8 mouse cellular contexts compared by ENCODE assay signal in the genomic region with DNA sequence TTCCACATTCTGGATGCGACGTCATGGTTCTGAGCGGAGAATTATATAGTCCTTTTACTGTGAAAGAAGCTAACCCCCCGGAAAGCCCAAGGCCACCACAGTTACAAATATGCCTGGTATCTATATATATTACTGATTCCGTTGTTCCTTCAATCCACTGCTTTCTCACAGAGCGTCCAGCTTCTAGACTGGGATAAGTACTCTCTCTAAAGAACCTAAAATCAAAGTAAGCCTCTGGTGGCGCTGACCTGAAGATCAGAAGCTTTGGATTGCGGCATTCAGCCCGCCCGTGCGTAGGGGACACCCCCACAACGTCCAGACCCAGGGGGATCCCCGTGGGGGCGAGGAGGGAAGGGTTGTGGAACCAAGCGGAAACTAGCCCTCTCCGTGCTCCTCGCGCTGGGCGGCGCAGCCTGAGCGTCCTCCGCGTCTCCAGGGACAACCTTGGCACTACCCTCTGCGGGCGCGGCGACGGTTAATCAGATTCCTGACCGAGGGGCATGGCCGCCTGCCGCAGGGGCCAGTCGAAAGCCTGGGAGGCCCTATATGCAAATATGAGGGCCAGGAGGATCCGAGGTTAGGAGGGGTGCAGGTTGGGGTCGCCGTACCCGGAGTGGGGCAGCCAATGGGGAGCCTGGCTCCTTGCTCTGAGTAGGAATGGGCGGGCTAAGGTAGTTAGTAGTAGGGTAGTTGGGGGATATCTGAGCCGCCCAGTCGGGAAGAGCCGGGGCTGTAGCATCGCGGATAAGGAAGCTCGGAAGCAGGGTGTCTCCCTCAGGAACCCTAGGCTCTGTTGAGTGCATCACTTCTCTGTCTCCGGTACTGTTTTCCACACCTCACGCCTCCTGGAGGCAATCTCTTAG. TPM values are rescaled to one million over a fixed set of nuclear protein-coding genes. Genes with fewer than 3 reads are reported as not detected.
DNase-seq lines count a peak whose midpoint lies in the region; ATAC-seq lines count a peak whose summit lies in the region.

No protein-coding gene starts in this region.

- 0 out of 2 replicates have a peak, but pooled peaks have one; percentile 31 for ATAC-seq in heart, embryonic 11.5 days (replicated peaks; ENCODE audit: insufficient number of reproducible peaks, low FRiP score, low TSS enrichment)
- peak; percentile 63; the same call in 1 of the 2 replicates for ATAC-seq in kidney, embryonic 16.5 days (ENCODE audit: low FRiP score, low TSS enrichment)
- ATAC-seq in stomach, embryonic 15.5 days (ENCODE audit: insufficient read depth, low FRiP score, low read depth), result peak; percentile 54; the same call in 1 of the 2 replicates

- no peaks in the 10 kb centered on the region for H3K4me1 ChIP-seq in heart, embryonic 11.5 days (ENCODE audit: control insufficient read depth, insufficient read depth, low read length)
- H3K4me1 ChIP-seq in kidney, embryonic 16.5 days (ENCODE audit: insufficient read depth, low read length), result peaks cover 6% of the 10 kb centered on the region
- peaks cover 9% of the 10 kb centered on the region; the same call in 1 of the 2 replicates for H3K4me1 ChIP-seq in stomach, embryonic 15.5 days

- H3K27me3 ChIP-seq in heart, embryonic 11.5 days (ENCODE audit: control insufficient read depth, insufficient read depth, low read length), result peaks cover 50% of the 10 kb centered on the region
- H3K27me3 ChIP-seq in kidney, embryonic 16.5 days (ENCODE audit: insufficient read depth, low read length), result peaks cover 48% of the 10 kb centered on the region
- peaks cover 13% of the 10 kb centered on the region for H3K27me3 ChIP-seq in stomach, embryonic 15.5 days (replicated peaks)

- H3K9ac ChIP-seq in heart, embryonic 11.5 days (ENCODE audit: low read depth, low read length), result 0 out of 2 replicates have a peak overlapping the region, but pooled peaks have one; percentile 22
- peak overlapping the region; percentile 44 for H3K9ac ChIP-seq in kidney, embryonic 16.5 days (replicated peaks; ENCODE audit: low read length)
- 0 out of 2 replicates have a peak overlapping the region, but pooled peaks have one; percentile 0 for H3K9ac ChIP-seq in stomach, embryonic 15.5 days

- no peaks in the 10 kb centered on the region for H3K9me3 ChIP-seq in heart, embryonic 11.5 days (replicated peaks; ENCODE audit: control insufficient read depth, low read length)
- H3K9me3 ChIP-seq in kidney, embryonic 16.5 days (ENCODE audit: low read length), result no peaks in the 10 kb centered on the region
- H3K9me3 ChIP-seq in stomach, embryonic 15.5 days, result no peaks in the 10 kb centered on the region

- 3% methylated on average over 45 of the region's 45 CpGs for WGBS in heart, embryonic 11.5 days (ENCODE audit: insufficient replicate concordance)
- 2% methylated on average over 45 of the region's 45 CpGs for WGBS in kidney, embryonic 16.5 days
- WGBS in stomach, embryonic 15.5 days, result 2% methylated on average over 45 of the region's 45 CpGs

- DNase-seq in heart, adult 11 months, result peak; percentile 85
- DNase-seq in heart, postnatal 25 days (ENCODE audit: low spot score), result no peak
- peak; percentile 64 for DNase-seq in adrenal gland, postnatal 10 days
- DNase-seq in lung, postnatal 4 days, result peak; percentile 19 to 42
- no peak for DNase-seq in cerebellum, adult 18-20 months

- no peak overlapping the region for H3K27ac ChIP-seq in heart, embryonic 11.5 days (ENCODE audit: low read depth, low read length)
- no peak overlapping the region for H3K27ac ChIP-seq in kidney, embryonic 16.5 days (ENCODE audit: low read length)
- H3K27ac ChIP-seq in stomach, embryonic 15.5 days, result no peak overlapping the region

- H3K36me3 ChIP-seq in heart, embryonic 11.5 days (ENCODE audit: control insufficient read depth, insufficient read depth, low read length), result no peaks in the 10 kb centered on the region
- H3K36me3 ChIP-seq in kidney, embryonic 16.5 days (ENCODE audit: insufficient read depth, low read length), result no peaks in the 10 kb centered on the region
- H3K36me3 ChIP-seq in stomach, embryonic 15.5 days, result no peaks in the 10 kb centered on the region

- H3K4me2 ChIP-seq in heart, embryonic 11.5 days, result peak overlapping the region; percentile 82
- peak overlapping the region; percentile 80 for H3K4me2 ChIP-seq in kidney, embryonic 16.5 days (replicated peaks; ENCODE audit: low read depth, low read length)
- H3K4me2 ChIP-seq in stomach, embryonic 15.5 days, result peak overlapping the region; percentile 89

- intact Hi-C loops in heart, postnatal 25 days (cut with DNase I), result no loop called here

- H3K4me3 ChIP-seq in heart, embryonic 11.5 days (ENCODE audit: low read depth, low read length), result peak overlapping the region; percentile 47
- peak overlapping the region; percentile 39 for H3K4me3 ChIP-seq in kidney, embryonic 16.5 days (ENCODE audit: low read length)
- peak overlapping the region; percentile 44 for H3K4me3 ChIP-seq in stomach, embryonic 15.5 days (replicated peaks)

RNA-seq across cellular contexts. Expression of a gene that starts 9.3 kb away (rescaled TPM):
- total RNA-seq in heart, postnatal 25 days (2021), result not detected
- total RNA-seq in adrenal gland, postnatal 10 days (2021), result not detected
- polyA plus RNA-seq in heart, embryonic 11.5 days (2014; fragmentation: Nextera tagmentation; extraction: Ambion mirVana), result not detected in 2 replicates
- polyA plus RNA-seq in kidney, embryonic 16.5 days (2015; fragmentation: Nextera tagmentation; extraction: Ambion mirVana), result not detected in 2 replicates
- 0.31 and 0.36 TPM in 2 replicates for polyA plus RNA-seq in stomach, embryonic 15.5 days (2015; fragmentation: Nextera tagmentation; extraction: Ambion mirVana)

RNA-seq across cellular contexts. Expression of a gene that starts 12.5 kb away (rescaled TPM):
- not detected for total RNA-seq in heart, postnatal 25 days (2021)
- total RNA-seq in adrenal gland, postnatal 10 days (2021), result not detected
- not detected in 2 replicates for polyA plus RNA-seq in heart, embryonic 11.5 days (2014; fragmentation: Nextera tagmentation; extraction: Ambion mirVana)
- not detected in 2 replicates for polyA plus RNA-seq in kidney, embryonic 16.5 days (2015; fragmentation: Nextera tagmentation; extraction: Ambion mirVana)
- polyA plus RNA-seq in stomach, embryonic 15.5 days (2015; fragmentation: Nextera tagmentation; extraction: Ambion mirVana), result 0.13 and 0.18 TPM in 2 replicates

RNA-seq across cellular contexts. Expression of a gene that starts 48.8 kb away (rescaled TPM):
- total RNA-seq in heart, postnatal 25 days (2021), result 1,000 to 10,000 TPM; 3,505 to 3,833 TPM
- 100 to 1,000 TPM; 267 to 394 TPM for total RNA-seq in adrenal gland, postnatal 10 days (2021)
- 1,582 and 1,616 TPM in 2 replicates for polyA plus RNA-seq in heart, embryonic 11.5 days (2014; fragmentation: Nextera tagmentation; extraction: Ambion mirVana)
- polyA plus RNA-seq in kidney, embryonic 16.5 days (2015; fragmentation: Nextera tagmentation; extraction: Ambion mirVana), result 745 and 801 TPM in 2 replicates
- 718 and 882 TPM in 2 replicates for polyA plus RNA-seq in stomach, embryonic 15.5 days (2015; fragmentation: Nextera tagmentation; extraction: Ambion mirVana)

RNA-seq across cellular contexts. Expression of a gene that starts 59.1 kb away (rescaled TPM):
- 10 to 100 TPM; 29.0 to 32.2 TPM for total RNA-seq in heart, postnatal 25 days (2021)
- total RNA-seq in adrenal gland, postnatal 10 days (2021), result 10 to 100 TPM; 41.7 to 44.6 TPM
- 23.0 and 33.1 TPM in 2 replicates for polyA plus RNA-seq in heart, embryonic 11.5 days (2014; fragmentation: Nextera tagmentation; extraction: Ambion mirVana)
- polyA plus RNA-seq in kidney, embryonic 16.5 days (2015; fragmentation: Nextera tagmentation; extraction: Ambion mirVana), result 38.7 and 42.0 TPM in 2 replicates
- 38.2 and 39.7 TPM in 2 replicates for polyA plus RNA-seq in stomach, embryonic 15.5 days (2015; fragmentation: Nextera tagmentation; extraction: Ambion mirVana)

Comparison
In these comparisons a context has a peak if more than half of its experiments do, and no peak if none do; other contexts are left out.
1. DNase-seq: peak in heart, adult 11 months (single experiment), adrenal gland, postnatal 10 days (single experiment) and lung, postnatal 4 days (2 of 2); none in heart, postnatal 25 days (single experiment) and cerebellum, adult 18-20 months (0 of 2).
2. Peak in every context shown above with its lines, with median percentiles within 50 percentile points of each other: ATAC-seq, H3K4me2 ChIP-seq, H3K4me3 ChIP-seq and H3K9ac ChIP-seq.